Mouse (Mus musculus) thymus, adult 2 months (tissue): ENCODE measurements around the gene Kcnc1.

Experiments used
- CTCF ChIP-seq: fragments of 200-500 bp; IDR thresholded peaks from 2 replicates; pipeline ENCODE4 v1.5.1; 2012; ENCODE audit warnings: mild to moderate bottlenecking, control low read depth, low read length, moderate library complexity, borderline replicate concordance; ENCODE audit not compliant: control insufficient read depth, poor library complexity, insufficient read depth; ENCODE audit errors: extremely low read depth
- POLR2A ChIP-seq: fragments of 200-500 bp; IDR thresholded peaks from 2 replicates; pipeline ENCODE4 v1.6.1; 2012; ENCODE audit warnings: mild to moderate bottlenecking, low read length, control low read depth, moderate library complexity; ENCODE audit not compliant: control insufficient read depth, poor library complexity, insufficient read depth; ENCODE audit errors: extremely low read depth

GRCm38 (mm10) chr7:46475464-46475863, 79.2 kb downstream of the Kcnc1 start:
- TF ChIP-seq POLR2A (no peak), CTCF (no peak)
